Mouse (Mus musculus): ENCODE results near the gene Sytl2.

DNA sequence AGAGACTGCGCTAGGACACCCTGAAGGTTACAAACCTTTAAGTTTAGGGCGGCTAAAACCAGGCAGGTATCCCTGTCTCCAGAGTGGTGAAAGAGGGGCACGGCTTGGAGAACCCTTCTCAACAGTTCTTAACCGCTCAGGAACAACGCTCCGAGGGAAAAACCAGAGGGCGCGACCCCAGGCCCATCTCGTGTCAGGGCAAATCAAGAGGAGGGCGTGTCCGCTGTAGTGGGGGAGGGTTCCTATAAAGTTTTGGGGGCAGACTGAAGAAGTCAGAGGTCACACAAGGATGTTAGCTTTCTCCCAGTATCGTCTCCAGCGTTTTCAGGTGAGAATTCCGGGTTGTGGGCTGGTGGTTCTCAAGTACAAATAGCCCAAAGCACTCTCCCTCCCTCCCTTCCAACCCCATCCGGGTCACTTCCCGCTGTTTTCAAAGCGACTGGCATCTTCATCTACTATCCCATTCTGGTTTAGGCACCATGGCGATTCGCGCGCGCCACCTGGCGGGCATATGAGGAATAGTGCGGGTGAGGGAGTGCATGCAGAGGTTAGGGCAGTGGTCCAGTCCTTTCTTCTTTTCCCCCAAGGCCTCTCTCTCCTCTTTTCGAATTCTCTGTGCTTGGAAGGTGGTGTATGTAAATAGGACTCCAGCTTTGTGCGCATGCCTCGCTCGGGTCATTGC, 36.6 kb upstream of the Sytl2 start, which contains the start of gene Ccdc83:
- TF ChIP-seq CTCF (conservative IDR thresholded peaks at IDR 0.05; ENCODE audit: low read length) (peak; percentile 86), POU5F1 (IDR thresholded peaks at IDR 0.05; ENCODE audit: borderline replicate concordance, low read length) (no peak), NANOG (IDR thresholded peaks at IDR 0.05; ENCODE audit: borderline replicate concordance, low read length) (no peak)
